Comparison of ENCODE assay signal across 21 mouse cellular contexts in genomic region chr14:99499502-99500266, GRCm38 (mm10).
A peak's percentile ranks its signal among the peaks of the same experiment; 100 is the strongest.
DNase-seq lines count a peak whose midpoint lies in the region; ATAC-seq and TF ChIP-seq lines count a peak whose summit lies in the region.
"Had no signal": no experiment of that assay in that cellular context is flagged by ENCODE, and none has a peak within 500 bp of the region (broad histone marks: within the 10 kb centered on the region; RNA-seq: fewer than 3 reads in every experiment).

No protein-coding gene starts in this region.

- TF ChIP-seq CTCF in kidney, postnatal 0 days (IDR thresholded peaks at IDR 0.05; ENCODE audit: low read depth) = no peak
- TF ChIP-seq CTCF in Patski (IDR thresholded peaks at IDR 0.05) = no peak
- no peak for TF ChIP-seq CTCF in layer of hippocampus, adult 2 months (conservative IDR thresholded peaks at IDR 0.05)

- in situ Hi-C loops in ES-E14 (cut with MboI; ENCODE audit: low sequenced_read_pairs in 2 of 2, unreplicated experiment in 2 of 2) (no loop called here), Patski (cut with MboI; ENCODE audit: low pct_unique_long_range_greater_than_20kb) (no loop called here)

- CTCF ChIA-PET in Patski (lab: Charles Lee) = interaction anchor here (1.1 kb wide), 1 partner anchor 19 kb away, joined by 3 read pairs; no protein-coding TSS in a partner anchor

- WGBS in kidney, postnatal 0 days = 53% methylated on average over 7 of the region's 7 CpGs

- intact Hi-C loops in left cerebral cortex, postnatal 36 days (cut with DNase I) = no loop called here

- no peaks in the 10 kb centered on the region for H3K9me3 ChIP-seq in kidney, postnatal 0 days (replicated peaks; ENCODE audit: low read length)
- H3K9me3 ChIP-seq in ES-E14 (ENCODE audit: control insufficient read depth, insufficient read depth, low read depth, low read length) = no peaks in the 10 kb centered on the region

- H3K27ac ChIP-seq in kidney, postnatal 0 days = no peak overlapping the region
- H3K27ac ChIP-seq in ES-E14 (ENCODE audit: insufficient read depth, low read depth, low read length, poor library complexity, severe bottlenecking) = no peak overlapping the region
- H3K27ac ChIP-seq in layer of hippocampus, adult 2 months = no peak overlapping the region
- H3K27ac ChIP-seq: forebrain, embryonic 12.5 days; gastrocnemius, adult 2 months; heart, embryonic 13.5 days; hindbrain, embryonic 12.5 days had no signal

- ATAC-seq in kidney, postnatal 0 days (replicated peaks; ENCODE audit: low FRiP score, low read depth) = no peak
- peak; percentile 78 for ATAC-seq in Patski
- ATAC-seq: forebrain, embryonic 16.5 days; hindbrain, embryonic 16.5 days; inflammation-experienced regulatory T-cells, adult 6 months had no signal

- no peaks in the 10 kb centered on the region for H3K36me3 ChIP-seq in kidney, postnatal 0 days (ENCODE audit: insufficient read depth, low read length)
- no peaks in the 10 kb centered on the region for H3K36me3 ChIP-seq in ES-E14 (ENCODE audit: control insufficient read depth, insufficient read depth, low read length, poor library complexity, severe bottlenecking)
- H3K36me3 ChIP-seq: forebrain, embryonic 12.5 days; heart, embryonic 13.5 days; hindbrain, embryonic 12.5 days had no signal

- no peaks in the 10 kb centered on the region for H3K4me1 ChIP-seq in kidney, postnatal 0 days (replicated peaks; ENCODE audit: insufficient read depth, low read length)
- no peaks in the 10 kb centered on the region for H3K4me1 ChIP-seq in ES-E14 (ENCODE audit: control insufficient read depth in 2 of 2, insufficient read depth in 2 of 2, low read length in 2 of 2, poor library complexity in 1 of 2)
- H3K4me1 ChIP-seq: forebrain, embryonic 12.5 days; hindbrain, embryonic 12.5 days had no signal

- H3K27me3 ChIP-seq in kidney, postnatal 0 days (ENCODE audit: insufficient read depth, low read length) = no peaks in the 10 kb centered on the region
- H3K27me3 ChIP-seq in Patski = no peaks in the 10 kb centered on the region
- H3K27me3 ChIP-seq: forebrain, embryonic 12.5 days; heart, embryonic 13.5 days; hindbrain, embryonic 12.5 days had no signal

- POLR2A ChIA-PET in Patski (lab: Charles Lee) = interaction anchor here (0.9 kb wide), 1 partner anchor 11 kb away, joined by 3 read pairs; no protein-coding TSS in a partner anchor

- H3K4me2 ChIP-seq in kidney, postnatal 0 days (ENCODE audit: low read length) = no peak overlapping the region
- H3K4me2 ChIP-seq: forebrain, embryonic 12.5 days; heart, embryonic 13.5 days; hindbrain, embryonic 12.5 days had no signal

- DNase-seq in kidney, postnatal 0 days (ENCODE audit: low spot score) = peak; percentile 34
- DNase-seq in kidney, adult 11 months = no peak
- no peak for DNase-seq in ES-E14 (ENCODE audit: low read depth, low spot score)
- peak; percentile 19 for DNase-seq in Patski (ENCODE audit: low read depth, low spot score)
- peak; percentile 23 for DNase-seq in mesoderm, embryonic 11.5 days (ENCODE audit: low read depth, low spot score)
- DNase-seq in layer of hippocampus, adult 2 months (ENCODE audit: low spot score in 2 of 2) = no peak
- no peak for DNase-seq in left cerebral cortex, adult 8-10 months (ENCODE audit: low spot score in 2 of 2)
- DNase-seq in left cerebral cortex, postnatal 36 days (ENCODE audit: low spot score in 2 of 2) = no peak
- DNase-seq: adrenal gland, postnatal 25 days; B cell, adult 2 months; cerebellum, adult 2 months; cerebellum, postnatal 10 days; gastrocnemius, adult 2 months; gastrocnemius, postnatal 25 days; heart, postnatal 4 days had no signal

- no peak overlapping the region for H3K9ac ChIP-seq in kidney, postnatal 0 days (ENCODE audit: low read depth, low read length)
- H3K9ac ChIP-seq in ES-E14 (ENCODE audit: insufficient read depth, low read depth, low read length, poor library complexity, severe bottlenecking) = no peak overlapping the region
- H3K9ac ChIP-seq: forebrain, embryonic 12.5 days; heart, embryonic 13.5 days; hindbrain, embryonic 12.5 days had no signal

- no peak overlapping the region for H3K4me3 ChIP-seq in kidney, postnatal 0 days (replicated peaks; ENCODE audit: low read depth, low read length)
- no peak overlapping the region for H3K4me3 ChIP-seq in ES-E14 (ENCODE audit: insufficient read depth in 1 of 2, low read depth in 1 of 2, low read length in 2 of 2, poor library complexity in 1 of 2, severe bottlenecking in 1 of 2)
- H3K4me3 ChIP-seq in layer of hippocampus, adult 2 months = no peak overlapping the region
- H3K4me3 ChIP-seq: forebrain, embryonic 12.5 days; gastrocnemius, adult 2 months; heart, embryonic 13.5 days; hindbrain, embryonic 12.5 days had no signal

TF ChIP-seq in ES-E14, 5 proteins besides CTCF, POLR2A, EP300 and RAD21:
- TF ChIP-seq ZC3H11A (IDR thresholded peaks at IDR 0.05; ENCODE audit: borderline replicate concordance, low read depth, low read length) = no peak
- TF ChIP-seq ZNF384 (IDR thresholded peaks at IDR 0.05; ENCODE audit: low read depth, low read length) = peak; percentile 80
- no peak for TF ChIP-seq HCFC1 (IDR thresholded peaks at IDR 0.05; ENCODE audit: borderline replicate concordance, insufficient read depth, low read length)

Comparison
In these comparisons a context has a peak if more than half of its experiments do, and no peak if none do; other contexts are left out.
1. DNase-seq: peak in kidney, postnatal 0 days (single experiment), Patski (single experiment) and mesoderm, embryonic 11.5 days (single experiment); none in kidney, adult 11 months (single experiment), ES-E14 (single experiment), layer of hippocampus, adult 2 months (0 of 2), left cerebral cortex, adult 8-10 months (0 of 2) and left cerebral cortex, postnatal 36 days (0 of 2).